Mouse (Mus musculus): ENCODE measurements at regions not wholly inside any gene's neighbourhood (a gene's known extent, or its start where the extent isn't known, plus 50 kb on each side); places are given as distances from the start of the nearest gene placed in this dataset.

DNA sequence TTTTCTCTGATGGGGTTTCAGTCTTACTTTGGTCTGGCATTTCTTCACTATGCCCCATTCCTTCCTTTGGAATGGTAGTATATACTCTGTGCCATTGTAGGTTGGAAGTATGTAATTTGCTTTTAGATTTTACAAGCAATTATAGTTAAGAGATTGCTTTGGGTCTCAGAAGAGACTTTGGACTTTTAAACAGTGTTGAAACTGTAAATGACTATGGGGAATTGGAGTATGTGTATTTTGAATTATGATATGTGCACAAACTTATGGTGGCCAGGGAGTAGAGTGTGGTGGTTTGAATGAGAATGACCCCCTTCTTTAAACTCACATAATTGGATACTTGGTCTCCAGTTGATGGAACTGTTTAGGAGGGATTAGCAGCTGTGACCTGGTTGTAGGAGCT lies 546.2 kb downstream of the Hace1 start:
- TF ChIP-seq UBTF (IDR thresholded peaks at IDR 0.05; ENCODE audit: low read depth, low read length) (no peak), CTCF (conservative IDR thresholded peaks at IDR 0.05 in 1 of 2, IDR thresholded peaks at IDR 0.05 in 1 of 2; ENCODE audit: low read depth in 2 of 2, low read length in 2 of 2) (no peak), CHD2 (IDR thresholded peaks at IDR 0.05; ENCODE audit: low read length) (no peak), POLR2A (IDR thresholded peaks at IDR 0.05; ENCODE audit: low read depth, low read length) (no peak), RCOR1 (conservative IDR thresholded peaks at IDR 0.05; ENCODE audit: low read depth, low read length) (no peak), ZC3H11A (IDR thresholded peaks at IDR 0.05; ENCODE audit: low read depth, low read length) (no peak), BHLHE40 (IDR thresholded peaks at IDR 0.05; ENCODE audit: low read depth, low read length) (no peak), POLR2AphosphoS2 (IDR thresholded peaks at IDR 0.05; ENCODE audit: low read depth, low read length) (no peak), PAX5 (IDR thresholded peaks at IDR 0.05; ENCODE audit: low read length) (no peak)
